Mouse (Mus musculus): ENCODE measurements around the gene Amer1.

Gene Amer1

GRCm38 (mm10) chrX:95444776-95445111, at the start of gene Amer1:
TSS of gene Amer1 (minus strand) at chrX:95444872.
- peak; percentile 75 to 84 for DNase-seq (ENCODE audit: low spot score in 2 of 2)

GRCm38 (mm10) chrX:95457166-95457565, 12.5 kb upstream of the Amer1 start:
- DNase-seq (ENCODE audit: low spot score in 2 of 2), result no peak

- no peak for DNase-seq (ENCODE audit: low spot score in 2 of 2)
Measured at GRCm38 (mm10) chrX:95445866-95446265, 1.2 kb upstream of the Amer1 start.

- no peak for DNase-seq (ENCODE audit: low spot score in 2 of 2)
Measured at GRCm38 (mm10) chrX:95445141-95445540, 469 bp upstream of the Amer1 start.

GRCm38 (mm10) chrX:95443898-95444775, 535 bp downstream of the Amer1 start:
- peak; percentile 13 to 19 for DNase-seq (ENCODE audit: low spot score in 2 of 2)

- no peak for DNase-seq (ENCODE audit: low spot score in 2 of 2)
Measured at GRCm38 (mm10) chrX:95443390-95443789, 1.3 kb downstream of the Amer1 start.

GRCm38 (mm10) chrX:95442261-95442660, 2.4 kb downstream of the Amer1 start:
- DNase-seq (ENCODE audit: low spot score in 2 of 2), result no peak

- no peak for DNase-seq (ENCODE audit: low spot score in 2 of 2)
Measured at GRCm38 (mm10) chrX:95441290-95441689, 3.4 kb downstream of the Amer1 start.

- no peak for DNase-seq (ENCODE audit: low spot score in 2 of 2)
Measured at GRCm38 (mm10) chrX:95438491-95438890, 6.2 kb downstream of the Amer1 start.

- no peak for DNase-seq (ENCODE audit: low spot score in 2 of 2)
Measured at GRCm38 (mm10) chrX:95437236-95437635, 7.4 kb downstream of the Amer1 start.

GRCm38 (mm10) chrX:95373101-95373500, 71.6 kb downstream of the Amer1 start:
- no peak for DNase-seq (ENCODE audit: low spot score in 2 of 2)

Measured in natural killer cell, adult 2 months (primary cell).